ENCODE assay signal across 8 mouse cellular contexts in the genomic region with DNA sequence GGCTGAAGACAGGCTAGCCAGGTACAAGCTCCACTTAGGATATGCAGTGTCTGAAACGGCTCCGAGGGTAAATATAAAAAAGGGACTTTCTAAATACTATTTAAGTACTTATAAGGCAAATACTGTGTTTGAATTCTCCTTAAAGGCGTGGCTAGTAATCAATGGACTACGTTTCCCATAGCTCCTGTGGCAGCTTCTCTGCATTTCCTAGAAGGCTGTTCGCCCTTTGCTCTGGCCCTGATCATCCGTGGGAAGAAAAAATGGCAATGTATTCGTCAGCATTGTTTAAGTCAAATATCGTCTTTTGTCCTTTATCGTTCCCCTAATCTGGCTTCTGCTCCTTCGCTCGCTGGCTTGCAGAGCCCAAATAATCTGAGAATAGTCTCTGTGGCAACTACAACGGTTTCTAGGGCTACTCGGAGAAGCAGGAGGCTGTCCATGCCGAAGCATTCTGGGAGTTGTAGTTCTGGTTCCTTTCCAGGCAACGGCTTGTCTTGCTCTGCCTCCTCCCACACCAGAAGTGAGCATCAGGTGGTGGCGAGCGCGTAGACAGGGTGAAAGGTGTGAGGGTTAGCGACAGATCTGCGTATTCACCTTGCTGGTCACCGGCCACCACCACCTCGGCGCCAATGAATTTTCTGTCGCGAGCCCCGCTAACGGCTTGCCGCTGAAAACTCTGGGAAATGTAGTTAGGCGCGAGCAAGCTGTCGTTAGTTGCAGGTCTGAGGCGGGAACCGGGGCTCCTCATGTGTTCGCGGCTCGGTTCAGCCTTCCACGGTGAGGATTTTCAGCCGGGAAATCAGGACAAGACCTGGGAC. TPM values are rescaled to one million over a fixed set of nuclear protein-coding genes. Genes with fewer than 3 reads are reported as not detected.
DNase-seq lines count a peak whose midpoint lies in the region; ATAC-seq lines count a peak whose summit lies in the region.

No protein-coding gene starts in this region.

- H3K4me2 ChIP-seq in intestine, embryonic 14.5 days (ENCODE audit: low read length), result peak overlapping the region; percentile 90

- peak overlapping the region; percentile 58 for H3K9ac ChIP-seq in intestine, embryonic 14.5 days (ENCODE audit: low read length)

- peak overlapping the region; percentile 1; the same call in 1 of the 2 replicates for H3K27ac ChIP-seq in intestine, embryonic 14.5 days (ENCODE audit: low read depth)

- intact Hi-C loops in gastrocnemius, postnatal 14 days (cut with DNase I; ENCODE audit: low total_unique reads), result no loop called here
- intact Hi-C loops in left cerebral cortex, postnatal 10 days (cut with DNase I), result no loop called here

- no peaks in the 10 kb centered on the region for H3K36me3 ChIP-seq in intestine, embryonic 14.5 days (ENCODE audit: control insufficient read depth, insufficient read depth, low read length)

- WGBS in intestine, embryonic 14.5 days, result 2% methylated on average over 38 of the region's 38 CpGs

- H3K9me3 ChIP-seq in intestine, embryonic 14.5 days (ENCODE audit: control insufficient read depth, low read length), result no peaks in the 10 kb centered on the region

- H3K4me3 ChIP-seq in intestine, embryonic 14.5 days (ENCODE audit: low read depth, low read length), result peak overlapping the region; percentile 54

- peak; percentile 86 for DNase-seq in adrenal gland, adult 2 months
- peak; percentile 95 for DNase-seq in embryo, embryonic 10.5 days (ENCODE audit: low spot score)
- peak; percentile 59 for DNase-seq in gastrocnemius, postnatal 14 days
- peak; percentile 93 for DNase-seq in intestine, embryonic 14.5 days (ENCODE audit: low spot score)
- peak; percentile 75 for DNase-seq in left cerebral cortex, postnatal 10 days (ENCODE audit: extremely low spot score in 1 of 2, low spot score in 2 of 2)
- DNase-seq in right cerebral cortex, postnatal 14 days, result peak; percentile 64
- DNase-seq in urinary bladder, postnatal 4 days (ENCODE audit: low spot score in 2 of 2), result peak; percentile 54 to 65

- ATAC-seq in intestine, embryonic 14.5 days (replicated peaks; ENCODE audit: low FRiP score, low TSS enrichment, low read depth), result peak; percentile 78
- ATAC-seq in megakaryocyte progenitor cell, adult 5-6 weeks (replicated peaks; ENCODE audit: poor library complexity), result peak; percentile 98

- H3K27me3 ChIP-seq in intestine, embryonic 14.5 days (replicated peaks; ENCODE audit: control insufficient read depth, insufficient read depth, low read length), result no peaks in the 10 kb centered on the region

- no peaks in the 10 kb centered on the region; the same call in 1 of the 2 replicates for H3K4me1 ChIP-seq in intestine, embryonic 14.5 days (replicated peaks; ENCODE audit: control insufficient read depth, insufficient read depth, low read length)

RNA-seq across cellular contexts. Expression of a gene that starts 10.9 kb away (rescaled TPM):
- total RNA-seq in adrenal gland, adult 2 months (2021), result 10 to 100 TPM; 29.0 to 42.0 TPM
- 6.8 and 7.7 TPM in 2 replicates for polyA plus RNA-seq in adrenal gland, adult 2 months (2012; rRNA removed)
- 1 to 10 TPM; 5.4 to 6.2 TPM for total RNA-seq in gastrocnemius, postnatal 14 days (2021)
- polyA plus RNA-seq in intestine, embryonic 14.5 days (2014; fragmentation: Nextera tagmentation; extraction: Ambion mirVana), result 59.4 and 71.7 TPM in 2 replicates
- 10 to 100 TPM; 88.2 to 88.9 TPM for total RNA-seq in left cerebral cortex, postnatal 10 days (2021)
- 24.7 and 43.5 TPM in 2 replicates for total RNA-seq in megakaryocyte progenitor cell, adult 5-6 weeks (2015)
- 6.6 and 9.8 TPM in 2 replicates for total RNA-seq in megakaryocyte progenitor cell, adult 5-6 weeks (2017)

RNA-seq across cellular contexts. Expression of a gene that starts 34.2 kb away (rescaled TPM):
- 100 to 1,000 TPM; 143 to 225 TPM for total RNA-seq in adrenal gland, adult 2 months (2021)
- polyA plus RNA-seq in adrenal gland, adult 2 months (2012; rRNA removed), result 136 and 184 TPM in 2 replicates
- total RNA-seq in gastrocnemius, postnatal 14 days (2021), result 100 to 1,000 TPM; 154 to 159 TPM
- 309 and 315 TPM in 2 replicates for polyA plus RNA-seq in intestine, embryonic 14.5 days (2014; fragmentation: Nextera tagmentation; extraction: Ambion mirVana)
- 100 to 1,000 TPM; 226 to 227 TPM for total RNA-seq in left cerebral cortex, postnatal 10 days (2021)
- 227 and 237 TPM in 2 replicates for total RNA-seq in megakaryocyte progenitor cell, adult 5-6 weeks (2015)
- 110 and 121 TPM in 2 replicates for total RNA-seq in megakaryocyte progenitor cell, adult 5-6 weeks (2017)

RNA-seq across cellular contexts. Expression of a gene that starts 35.9 kb away (rescaled TPM):
- total RNA-seq in adrenal gland, adult 2 months (2021), result not detected
- 0.20 and 0.26 TPM in 2 replicates for polyA plus RNA-seq in adrenal gland, adult 2 months (2012; rRNA removed)
- 10 to 100 TPM; 11.7 to 13.5 TPM for total RNA-seq in gastrocnemius, postnatal 14 days (2021)
- polyA plus RNA-seq in intestine, embryonic 14.5 days (2014; fragmentation: Nextera tagmentation; extraction: Ambion mirVana), result 8.7 and 10.4 TPM in 2 replicates
- 10 to 100 TPM; 24.8 to 25.3 TPM for total RNA-seq in left cerebral cortex, postnatal 10 days (2021)
- total RNA-seq in megakaryocyte progenitor cell, adult 5-6 weeks (2015), result not detected in 2 replicates
- total RNA-seq in megakaryocyte progenitor cell, adult 5-6 weeks (2017), result not detected in 2 replicates

RNA-seq across cellular contexts. Expression of a gene that starts 47.6 kb away (rescaled TPM):
- total RNA-seq in adrenal gland, adult 2 months (2021), result 10 to 100 TPM; 11.2 to 18.8 TPM
- 19.7 and 20.2 TPM in 2 replicates for polyA plus RNA-seq in adrenal gland, adult 2 months (2012; rRNA removed)
- total RNA-seq in gastrocnemius, postnatal 14 days (2021), result 1 to 10 TPM; 2.0 to 2.1 TPM
- polyA plus RNA-seq in intestine, embryonic 14.5 days (2014; fragmentation: Nextera tagmentation; extraction: Ambion mirVana), result 12.7 and 18.4 TPM in 2 replicates
- total RNA-seq in left cerebral cortex, postnatal 10 days (2021), result not detected
- total RNA-seq in megakaryocyte progenitor cell, adult 5-6 weeks (2015), result 61.8 and 69.7 TPM in 2 replicates
- total RNA-seq in megakaryocyte progenitor cell, adult 5-6 weeks (2017), result 48.5 and 50.4 TPM in 2 replicates

Comparison
In these comparisons a context has a peak if more than half of its experiments do, and no peak if none do; other contexts are left out.
1. Peak in every context shown above with its lines: DNase-seq, ATAC-seq, H3K4me3 ChIP-seq and H3K27ac ChIP-seq.
2. RNA of a gene that starts 35.9 kb away (total RNA-seq): 24.8 to 25.3 TPM in left cerebral cortex, postnatal 10 days and 11.7 to 13.5 TPM in gastrocnemius, postnatal 14 days; not detected in adrenal gland, adult 2 months and not detected in megakaryocyte progenitor cell, adult 5-6 weeks; every median in the first group is over 10 times any median in the second.